Comparison of ENCODE assay signal across 8 mouse cellular contexts in the genomic region with DNA sequence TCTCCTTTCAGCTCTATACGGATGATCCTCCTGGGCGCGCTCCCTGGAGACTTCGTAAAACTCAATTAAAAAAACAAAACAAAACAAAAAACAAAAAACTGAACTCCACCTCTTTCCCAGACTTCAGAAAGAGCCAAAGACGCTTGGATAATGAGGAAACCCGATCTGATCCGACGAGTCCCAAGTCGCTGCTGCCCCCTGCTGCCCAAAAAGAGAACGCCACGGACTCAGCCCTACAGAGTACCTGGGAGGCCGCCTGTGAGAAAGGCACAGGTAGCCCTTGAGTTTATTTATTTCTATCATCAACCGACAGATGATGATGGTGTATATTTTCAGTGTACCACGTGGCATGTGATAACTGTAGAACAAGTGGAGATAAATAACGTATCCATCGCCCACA. TPM values are rescaled to one million over a fixed set of nuclear protein-coding genes. Genes with fewer than 3 reads are reported as not detected.
DNase-seq lines count a peak whose midpoint lies in the region; ATAC-seq and TF ChIP-seq lines count a peak whose summit lies in the region.

No protein-coding gene starts in this region.

- intact Hi-C loops in heart, postnatal 10 days (cut with DNase I): loop anchor here (1.0 to 10.0 kb wide), 4 partner anchors 68 to 1005 kb away; no protein-coding TSS in a partner anchor

- H3K4me2 ChIP-seq in CH12.LX (ENCODE audit: insufficient read depth, low read depth, poor library complexity, severe bottlenecking): no peak overlapping the region; the same call in 1 of the 2 replicates
- H3K4me2 ChIP-seq in forebrain, embryonic 13.5 days: peak overlapping the region; percentile 51
- H3K4me2 ChIP-seq in lung, embryonic 14.5 days: peak overlapping the region; percentile 46

- H3K27ac ChIP-seq in CH12.LX (ENCODE audit: insufficient read depth, low read depth): no peak overlapping the region
- H3K27ac ChIP-seq in brown adipose tissue, adult 24 weeks (replicated peaks; ENCODE audit: low read depth, low read length): no peak overlapping the region
- H3K27ac ChIP-seq in forebrain, embryonic 13.5 days: no peak overlapping the region
- no peak overlapping the region for H3K27ac ChIP-seq in lung, embryonic 14.5 days (ENCODE audit: low read depth)

- TF ChIP-seq CTCF in CH12.LX (conservative IDR thresholded peaks at IDR 0.05 in 1 of 2, IDR thresholded peaks at IDR 0.05 in 1 of 2; ENCODE audit: low read depth in 2 of 2, low read length in 2 of 2): peak; percentile 54 to 77
- TF ChIP-seq CTCF in lung, embryonic 14.5 days (IDR thresholded peaks at IDR 0.05; ENCODE audit: low read depth): peak; percentile 89

- no peaks in the 10 kb centered on the region for H3K36me3 ChIP-seq in CH12.LX (replicated peaks in 1 of 2; ENCODE audit: control insufficient read depth in 1 of 2, insufficient read depth in 1 of 2, low read length in 1 of 2)
- H3K36me3 ChIP-seq in forebrain, embryonic 13.5 days (ENCODE audit: poor library complexity, severe bottlenecking): no peaks in the 10 kb centered on the region
- H3K36me3 ChIP-seq in lung, embryonic 14.5 days (ENCODE audit: insufficient read depth): no peaks in the 10 kb centered on the region

- no peaks in the 10 kb centered on the region for H3K79me2 ChIP-seq in CH12.LX (replicated peaks; ENCODE audit: control insufficient read depth, extremely low read depth, insufficient read depth, poor library complexity, severe bottlenecking)

- peak; percentile 72 for TF ChIP-seq RAD21 in CH12.LX (IDR thresholded peaks at IDR 0.05; ENCODE audit: low read depth, low read length)

- no peaks in the 10 kb centered on the region for H3K9me3 ChIP-seq in CH12.LX (replicated peaks; ENCODE audit: low read length)
- H3K9me3 ChIP-seq in forebrain, embryonic 13.5 days (replicated peaks): no peaks in the 10 kb centered on the region
- H3K9me3 ChIP-seq in lung, embryonic 14.5 days (ENCODE audit: low read depth, low read length): no peaks in the 10 kb centered on the region

- ATAC-seq in forebrain, embryonic 13.5 days: peak; percentile 55; the same call in 1 of the 2 replicates
- ATAC-seq in lung, embryonic 14.5 days (ENCODE audit: insufficient read depth): peak; percentile 25; the same call in 1 of the 2 replicates

- dilution Hi-C loops in CH12.LX (cut with MboI; ENCODE audit: extremely low pct_ligation_motif_present, extremely low pct_unique_long_range_greater_than_20kb, low sequenced_read_pairs): no loop called here

- peaks cover 4% of the 10 kb centered on the region for H3K27me3 ChIP-seq in CH12.LX (replicated peaks)
- H3K27me3 ChIP-seq in forebrain, embryonic 13.5 days: peaks cover 36% of the 10 kb centered on the region
- peaks cover 13% of the 10 kb centered on the region for H3K27me3 ChIP-seq in lung, embryonic 14.5 days (ENCODE audit: insufficient read depth, low read length)

- WGBS in forebrain, embryonic 13.5 days: 3% methylated on average over 16 of the region's 16 CpGs
- 5% methylated on average over 16 of the region's 16 CpGs for WGBS in lung, embryonic 14.5 days

- TF ChIP-seq POLR2A in CH12.LX (IDR thresholded peaks at IDR 0.05; ENCODE audit: low read depth, low read length): no peak

- peaks cover 12 to 53% of the 10 kb centered on the region in 2 experiments for H3K4me1 ChIP-seq in CH12.LX (ENCODE audit: control insufficient read depth in 1 of 2, insufficient read depth in 2 of 2)
- H3K4me1 ChIP-seq in brown adipose tissue, adult 24 weeks (ENCODE audit: control insufficient read depth, insufficient read depth, insufficient read length, low read length): no peaks in the 10 kb centered on the region
- H3K4me1 ChIP-seq in forebrain, embryonic 13.5 days: peaks cover 26% of the 10 kb centered on the region
- H3K4me1 ChIP-seq in lung, embryonic 14.5 days (ENCODE audit: insufficient read depth): peaks cover 2% of the 10 kb centered on the region

- no peak overlapping the region for H3K4me3 ChIP-seq in CH12.LX (replicated peaks in 1 of 3; ENCODE audit: low read depth in 2 of 3, low read length in 2 of 3, poor library complexity in 1 of 3)
- 0 out of 2 replicates have a peak overlapping the region, but pooled peaks have one; percentile 17 for H3K4me3 ChIP-seq in brown adipose tissue, adult 24 weeks (ENCODE audit: insufficient read depth, low read depth, low read length)
- no peak overlapping the region for H3K4me3 ChIP-seq in forebrain, embryonic 13.5 days
- no peak overlapping the region for H3K4me3 ChIP-seq in lung, embryonic 14.5 days (ENCODE audit: low read depth, low read length)

- no peak for TF ChIP-seq EP300 in CH12.LX (IDR thresholded peaks at IDR 0.05; ENCODE audit: low read length)

- DNase-seq in CH12.LX (ENCODE audit: extremely low read depth): peak; percentile 51
- peak; percentile 82 to 89 for DNase-seq in heart, postnatal 10 days
- DNase-seq in layer of hippocampus, adult 11-12 months (ENCODE audit: low spot score): peak; percentile 87
- DNase-seq in lung, embryonic 14.5 days: peak; percentile 92
- peak; percentile 83 for DNase-seq in ovary, postnatal 14 days (ENCODE audit: low spot score)
- peak; percentile 65 for DNase-seq in thymus, postnatal 0 days (ENCODE audit: low spot score)

- in situ Hi-C loops in CH12.LX (cut with MboI; ENCODE audit: low pct_ligation_motif_present, low pct_unique_long_range_greater_than_20kb, low sequenced_read_pairs): no loop called here

- no peak overlapping the region for H3K9ac ChIP-seq in CH12.LX (ENCODE audit: insufficient read depth, low read depth)
- H3K9ac ChIP-seq in forebrain, embryonic 13.5 days: 0 out of 2 replicates have a peak overlapping the region, but pooled peaks have one; percentile 5
- peak overlapping the region; percentile 2; the same call in 1 of the 2 replicates for H3K9ac ChIP-seq in lung, embryonic 14.5 days

TF ChIP-seq in CH12.LX, 34 proteins besides CTCF, POLR2A, EP300 and RAD21:
- no peak for TF ChIP-seq NELFE (IDR thresholded peaks at IDR 0.05; ENCODE audit: low read depth, low read length)
- TF ChIP-seq SMC3 (IDR thresholded peaks at IDR 0.05; ENCODE audit: low read depth, low read length): peak; percentile 50; the same call in 1 of the 2 replicates
- TF ChIP-seq TCF12 (IDR thresholded peaks at IDR 0.05; ENCODE audit: low read depth, low read length): no peak
- 0 out of 2 replicates have a peak, but pooled peaks have one; percentile 13 for TF ChIP-seq MAX (IDR thresholded peaks at IDR 0.05; ENCODE audit: low read length)
TF ChIP-seq in CH12.LX: peak in this region for 2.

RNA-seq across cellular contexts. Expression of a gene that starts 14.5 kb away (rescaled TPM):
- total RNA-seq in CH12.LX (2012; rRNA removed) (12,233 and 13,782 TPM in 2 replicates), CH12.LX (2014; rRNA removed) (6,472 and 7,835 TPM in 2 replicates)
- polyA plus RNA-seq in CH12.LX (2012; ENCODE audit: insufficient read length, low read depth): 4,797 and 6,276 TPM in 2 replicates
- 1,277 and 1,448 TPM in 2 replicates for polyA plus RNA-seq in brown adipose tissue, adult 24 weeks (2012; ENCODE audit: insufficient read depth, insufficient read length, missing spikeins)
- polyA plus RNA-seq in forebrain, embryonic 13.5 days (2015; fragmentation: Nextera tagmentation; extraction: Ambion mirVana): 981 and 1,035 TPM in 2 replicates
- total RNA-seq in heart, postnatal 10 days (2021): 1,000 to 10,000 TPM; 1,715 to 1,777 TPM
- polyA plus RNA-seq in lung, embryonic 14.5 days (2014; fragmentation: Nextera tagmentation; extraction: Ambion mirVana): 1,598 and 1,617 TPM in 2 replicates
- polyA plus RNA-seq in thymus, postnatal 0 days (2015; fragmentation: Nextera tagmentation; extraction: Ambion mirVana): 2,029 and 2,097 TPM in 2 replicates

RNA-seq across cellular contexts. Expression of a gene that starts 46.8 kb away (rescaled TPM):
- total RNA-seq in CH12.LX (2012; rRNA removed) (50.6 and 71.5 TPM in 2 replicates), CH12.LX (2014; rRNA removed) (87.3 and 96.2 TPM in 2 replicates)
- 125 and 133 TPM in 2 replicates for polyA plus RNA-seq in CH12.LX (2012; ENCODE audit: insufficient read length, low read depth)
- 1.1 and 1.6 TPM in 2 replicates for polyA plus RNA-seq in brown adipose tissue, adult 24 weeks (2012; ENCODE audit: insufficient read depth, insufficient read length, missing spikeins)
- 72.7 and 85.0 TPM in 2 replicates for polyA plus RNA-seq in forebrain, embryonic 13.5 days (2015; fragmentation: Nextera tagmentation; extraction: Ambion mirVana)
- total RNA-seq in heart, postnatal 10 days (2021): 10 to 100 TPM; 22.9 to 28.4 TPM
- 157 and 164 TPM in 2 replicates for polyA plus RNA-seq in lung, embryonic 14.5 days (2014; fragmentation: Nextera tagmentation; extraction: Ambion mirVana)
- 106 and 107 TPM in 2 replicates for polyA plus RNA-seq in thymus, postnatal 0 days (2015; fragmentation: Nextera tagmentation; extraction: Ambion mirVana)

Comparison
In these comparisons a context has a peak if more than half of its experiments do, and no peak if none do; other contexts are left out.
1. RNA of a gene that starts 46.8 kb away (polyA plus RNA-seq): 157 to 164 TPM in lung, embryonic 14.5 days, 125 to 133 TPM in CH12.LX, 106 to 107 TPM in thymus, postnatal 0 days and 72.7 to 85.0 TPM in forebrain, embryonic 13.5 days; 1.1 to 1.6 TPM in brown adipose tissue, adult 24 weeks; every median in the first group is over 10 times any median in the second.
2. Peak in every context shown above with its lines, with median percentiles within 50 percentile points of each other: DNase-seq.